Mouse (Mus musculus) layer of hippocampus, postnatal 25 days (tissue): ENCODE results near the gene Drd2. TPM values are rescaled to one million over a fixed set of nuclear protein-coding genes. Genes with fewer than 3 reads are reported as not detected.

Experiments
- DNase-seq, 2 experiments: peaks; one replicate each; pipeline ENCODE4 v3.0.0; 2022; ENCODE audit warnings: mixed read lengths in 2 of 2, low spot score in 1 of 2; ENCODE audit errors: extremely low spot score in 1 of 2
- total RNA-seq, 2 experiments: library from RNA; stranded (reverse); gene quantifications; 2 replicates each; pipeline ENCODE4 v1.2.3; 2021

Gene Drd2
- total RNA-seq, 2 experiments from 2014 or later = 3.7 TPM

GRCm38 (mm10) chr9:49442621-49443020, 102.2 kb downstream of the Drd2 start:
- DNase-seq = no peak

- DNase-seq = no peak
Measured at GRCm38 (mm10) chr9:49450491-49450890, 110.1 kb downstream of the Drd2 start.

GRCm38 (mm10) chr9:49452396-49452795, 112.0 kb downstream of the Drd2 start:
- DNase-seq = no peak

- DNase-seq = no peak
Measured at GRCm38 (mm10) chr9:49456136-49456535, 115.7 kb downstream of the Drd2 start.

Other genes with a start within 250 kb of the Drd2 start
- gene Gm4894, start 90.1 kb upstream of the Drd2 start, total RNA-seq = not detected
- not detected for gene Ankk1, start 86.4 kb downstream of the Drd2 start, total RNA-seq
- gene Ttc12, start 145.6 kb downstream of the Drd2 start, total RNA-seq = 1 to 10 TPM; 1.4 to 1.8 TPM